In the genomic region with DNA sequence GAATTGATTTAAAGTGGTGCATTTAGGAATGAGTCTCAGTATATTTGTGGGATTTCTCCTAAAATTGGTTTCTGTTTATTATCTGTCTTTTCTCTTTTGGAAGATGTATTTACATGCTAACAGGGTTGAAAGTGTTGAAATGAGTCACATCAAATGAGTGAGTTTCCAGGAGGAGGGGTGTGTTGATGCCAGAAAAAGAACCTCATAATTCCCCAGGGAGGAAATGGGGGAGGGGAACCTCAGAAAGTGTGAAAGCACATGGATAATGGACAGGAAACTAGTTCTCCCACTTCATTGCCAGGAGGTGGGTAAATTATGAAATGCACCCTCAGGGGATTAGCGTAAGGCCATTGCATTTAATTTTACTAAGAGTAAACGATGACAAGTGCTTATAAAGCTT, we compare ENCODE assay signal across 10 mouse cellular contexts. TPM values are rescaled to one million over a fixed set of nuclear protein-coding genes. Genes with fewer than 3 reads are reported as not detected.
A peak's percentile ranks its signal among the peaks of the same experiment; 100 is the strongest.
DNase-seq lines count a peak whose midpoint lies in the region; ATAC-seq lines count a peak whose summit lies in the region.
"Had no signal": no experiment of that assay in that cellular context is flagged by ENCODE, and none has a peak within 500 bp of the region (broad histone marks: within the 10 kb centered on the region; RNA-seq: fewer than 3 reads in every experiment).

No protein-coding gene starts in this region.

- intact Hi-C loops in heart, postnatal 10 days (cut with DNase I): no loop called here

- DNase-seq in heart, postnatal 10 days: peak; percentile 21 to 33
- peak; percentile 45 for DNase-seq in right cerebral cortex, adult 18-20 months
- no peak for DNase-seq in right cerebral cortex, postnatal 25 days
- peak; percentile 19 for DNase-seq in forelimb bud, embryonic 11.5 days (ENCODE audit: low read depth, low spot score)
- no peak for DNase-seq in cerebellum, postnatal 25 days
- DNase-seq in testis, postnatal 14 days (ENCODE audit: low spot score): no peak
- DNase-seq: liver; lung, postnatal 4 days had no signal

- H3K9me3 ChIP-seq in heart, embryonic 12.5 days (replicated peaks): no peaks in the 10 kb centered on the region

- no peaks in the 10 kb centered on the region for H3K27me3 ChIP-seq in heart, embryonic 12.5 days (replicated peaks)

- no peak overlapping the region for H3K4me3 ChIP-seq in heart, embryonic 12.5 days

- WGBS in heart, embryonic 12.5 days: 75% methylated on average over 2 of the region's 2 CpGs

- H3K27ac ChIP-seq in heart, embryonic 12.5 days (ENCODE audit: poor library complexity, severe bottlenecking): no peak overlapping the region

- no peak overlapping the region for H3K4me2 ChIP-seq in heart, embryonic 12.5 days

- no peak overlapping the region for H3K9ac ChIP-seq in heart, embryonic 12.5 days

- ATAC-seq in heart, embryonic 12.5 days (ENCODE audit: insufficient number of reproducible peaks, low FRiP score): no peak

- peaks cover 3% of the 10 kb centered on the region; the same call in 1 of the 2 replicates for H3K4me1 ChIP-seq in heart, embryonic 12.5 days (replicated peaks)

- no peaks in the 10 kb centered on the region for H3K36me3 ChIP-seq in heart, embryonic 12.5 days
- H3K36me3 ChIP-seq: G1E had no signal

RNA-seq across cellular contexts. Expression of gene Capn13, which starts 16.7 kb away (rescaled TPM):
- total RNA-seq in heart, postnatal 10 days (2021): not detected
- not detected in 2 replicates for polyA plus RNA-seq in heart, embryonic 12.5 days (2016; fragmentation: Nextera tagmentation; extraction: Ambion mirVana)
- total RNA-seq: G1E had no signal
- polyA plus RNA-seq: G1E had no signal

Comparison
In these comparisons a context has a peak if more than half of its experiments do, and no peak if none do; other contexts are left out.
1. DNase-seq: peak in heart, postnatal 10 days (2 of 2), right cerebral cortex, adult 18-20 months (single experiment) and forelimb bud, embryonic 11.5 days (single experiment); none in right cerebral cortex, postnatal 25 days (single experiment), cerebellum, postnatal 25 days (0 of 2) and testis, postnatal 14 days (single experiment).